Mouse (Mus musculus) midbrain, embryonic 12.5 days (tissue): Measurements from ENCODE around the gene Slc35c1. TPM values are rescaled to one million over a fixed set of nuclear protein-coding genes. Genes with fewer than 3 reads are reported as not detected.

Experiments
- ATAC-seq: fragments of 200-750 bp; cut with Nextera tagmentation; 2 replicates; pipeline ENCODE4 v1.8.0; 2017; ENCODE audit warnings: low read depth, moderate TSS enrichment, moderate library complexity; ENCODE audit not compliant: low FRiP score
- H3K27ac ChIP-seq: fragments of 300-500 bp; sonication (generic); replicated peaks from 2 replicates; pipeline ENCODE4 v1.5.1; 2016; ENCODE audit warnings: mild to moderate bottlenecking
- H3K27me3 ChIP-seq: fragments of 300-500 bp; sonication (generic); 2 replicates; pipeline ENCODE4 v1.6.1; 2016; ENCODE audit warnings: mild to moderate bottlenecking
- H3K36me3 ChIP-seq: fragments of 300-500 bp; sonication (generic); 2 replicates; pipeline ENCODE4 v1.6.1; 2016
- H3K4me1 ChIP-seq: fragments of 300-500 bp; sonication (generic); 2 replicates; pipeline ENCODE4 v1.6.1; 2016
- H3K4me2 ChIP-seq: fragments of 300-500 bp; sonication (generic); replicated peaks from 2 replicates; pipeline ENCODE4 v1.6.1; 2016; ENCODE audit warnings: mild to moderate bottlenecking, moderate library complexity
- H3K4me3 ChIP-seq: fragments of 300-500 bp; sonication (generic); 2 replicates; pipeline ENCODE4 v1.5.1; 2016; ENCODE audit warnings: mild to moderate bottlenecking
- H3K9ac ChIP-seq: fragments of 300-500 bp; sonication (generic); replicated peaks from 2 replicates; pipeline ENCODE4 v1.6.1; 2016; ENCODE audit warnings: mild to moderate bottlenecking, moderate library complexity
- H3K9me3 ChIP-seq: fragments of 300-500 bp; sonication (generic); 2 replicates; pipeline ENCODE4 v1.6.1; 2016; ENCODE audit warnings: mild to moderate bottlenecking
- WGBS: fragments of 180-500 bp; shearing (Covaris S2); methylation state at CpG from one replicate; pipeline ENCODE4 v1.1.7; 2016; 5-methylcytosine and 5-hydroxymethylcytosine counted together
- polyA plus RNA-seq: library from polyadenylated mRNA; unstranded; fragments of >200 nt; fragmentation: Nextera tagmentation; extraction: Ambion mirVana; gene quantifications from 2 replicates; pipeline ENCODE4 v1.2.1, GENCODE M21; 2016

Slc35c1 gene
- polyA plus RNA-seq, 1 experiment from 2014 or later = 9.3 TPM

GRCm38 (mm10) chr2:92471886-92472670 is 11.7 kb upstream of the Slc35c1 start:
- H3K36me3 ChIP-seq = no peaks in the 10 kb centered on the region
- H3K9me3 ChIP-seq = no peaks in the 10 kb centered on the region
- no peaks in the 10 kb centered on the region for H3K4me1 ChIP-seq
- 85% methylated on average over 12 of the region's 12 CpGs for WGBS
- no peak overlapping the region for H3K4me2 ChIP-seq
- ATAC-seq = no peak
- H3K27ac ChIP-seq = no peak overlapping the region
- no peak overlapping the region for H3K9ac ChIP-seq
- H3K4me3 ChIP-seq = no peak overlapping the region
- H3K27me3 ChIP-seq = no peaks in the 10 kb centered on the region

GRCm38 (mm10) chr2:92464690-92465089 is 4.4 kb upstream of the Slc35c1 start:
- Histone ChIP-seq H3K4me3 (no peak overlapping the region), H3K4me2 (no peak overlapping the region), H3K4me1 (peaks cover 5% of the 10 kb centered on the region), H3K9ac (no peak overlapping the region), H3K27ac (no peak overlapping the region), H3K27me3 (peaks cover 30% of the 10 kb centered on the region), H3K9me3 (no peaks in the 10 kb centered on the region), H3K36me3 (no peaks in the 10 kb centered on the region)
- 78% methylated on average over 3 of the region's 3 CpGs for WGBS
- no peak for ATAC-seq

- Histone ChIP-seq H3K36me3 (no peaks in the 10 kb centered on the region), H3K9me3 (no peaks in the 10 kb centered on the region), H3K27ac (no peak overlapping the region), H3K4me1 (peaks cover 31% of the 10 kb centered on the region), H3K4me3 (no peak overlapping the region), H3K27me3 (peaks cover 35% of the 10 kb centered on the region), H3K9ac (no peak overlapping the region), H3K4me2 (no peak overlapping the region)
- no peak for ATAC-seq
- WGBS = 94% methylated on average over 1 of the region's 1 CpGs
Measured at GRCm38 (mm10) chr2:92461215-92461614, 877 bp upstream of the Slc35c1 start.

GRCm38 (mm10) chr2:92459141-92459920 is 1.0 kb downstream of the Slc35c1 start:
- Histone ChIP-seq H3K36me3 (peaks cover 3% of the 10 kb centered on the region; the same call in 1 of the 2 replicates), H3K27ac (0 out of 2 replicates have a peak overlapping the region, but pooled peaks have one; percentile 12), H3K9ac (peak overlapping the region; percentile 63), H3K4me3 (peak overlapping the region; percentile 79), H3K4me1 (peaks cover 31% of the 10 kb centered on the region), H3K9me3 (no peaks in the 10 kb centered on the region), H3K27me3 (peaks cover 35% of the 10 kb centered on the region), H3K4me2 (peak overlapping the region; percentile 96)
- under 1% methylated on average over 55 of the region's 55 CpGs for WGBS
- peak; percentile 87 for ATAC-seq

GRCm38 (mm10) chr2:92458481-92458880 is 1.9 kb downstream of the Slc35c1 start:
- ATAC-seq = no peak
- H3K4me3 ChIP-seq = peak overlapping the region; percentile 79
- peak overlapping the region; percentile 96 for H3K4me2 ChIP-seq
- H3K27ac ChIP-seq = no peak overlapping the region
- H3K27me3 ChIP-seq = peaks cover 35% of the 10 kb centered on the region
- peak overlapping the region; percentile 63 for H3K9ac ChIP-seq
- H3K36me3 ChIP-seq = peaks cover 11% of the 10 kb centered on the region
- WGBS = 66% methylated on average over 13 of the region's 13 CpGs
- no peaks in the 10 kb centered on the region for H3K9me3 ChIP-seq
- H3K4me1 ChIP-seq = peaks cover 31% of the 10 kb centered on the region

- 79% methylated on average over 8 of the region's 8 CpGs for WGBS
- Histone ChIP-seq H3K9ac (0 out of 2 replicates have a peak overlapping the region, but pooled peaks have one; percentile 20), H3K27ac (no peak overlapping the region), H3K9me3 (no peaks in the 10 kb centered on the region), H3K27me3 (peaks cover 27% of the 10 kb centered on the region), H3K4me2 (peak overlapping the region; percentile 5; the same call in 1 of the 2 replicates), H3K4me1 (peaks cover 31% of the 10 kb centered on the region), H3K4me3 (no peak overlapping the region), H3K36me3 (peaks cover 18% of the 10 kb centered on the region)
- no peak for ATAC-seq
Measured at GRCm38 (mm10) chr2:92456970-92457530, 3.3 kb downstream of the Slc35c1 start.

GRCm38 (mm10) chr2:92455704-92456103 is 4.6 kb downstream of the Slc35c1 start:
- no peak overlapping the region for H3K9ac ChIP-seq
- no peaks in the 10 kb centered on the region for H3K9me3 ChIP-seq
- no peak overlapping the region for H3K4me2 ChIP-seq
- no peak for ATAC-seq
- H3K4me3 ChIP-seq = no peak overlapping the region
- H3K36me3 ChIP-seq = peaks cover 18% of the 10 kb centered on the region
- no peak overlapping the region for H3K27ac ChIP-seq
- H3K27me3 ChIP-seq = peaks cover 13% of the 10 kb centered on the region
- H3K4me1 ChIP-seq = peaks cover 31% of the 10 kb centered on the region
- 66% methylated on average over 2 of the region's 3 CpGs for WGBS

GRCm38 (mm10) chr2:92454166-92454565 is 6.2 kb downstream of the Slc35c1 start:
- Histone ChIP-seq H3K4me3 (no peak overlapping the region), H3K27me3 (peaks cover 5% of the 10 kb centered on the region; the same call in 1 of the 2 replicates), H3K9ac (no peak overlapping the region), H3K9me3 (no peaks in the 10 kb centered on the region), H3K36me3 (peaks cover 18% of the 10 kb centered on the region), H3K27ac (no peak overlapping the region), H3K4me1 (peaks cover 26% of the 10 kb centered on the region), H3K4me2 (no peak overlapping the region)
- ATAC-seq = no peak
- WGBS = 90% methylated on average over 11 of the region's 11 CpGs

- no peak overlapping the region for H3K27ac ChIP-seq
- H3K27me3 ChIP-seq = no peaks in the 10 kb centered on the region
- 0 out of 2 replicates have a peak, but pooled peaks cover 2% of the 10 kb centered on the region for H3K4me1 ChIP-seq
- WGBS = 95% methylated on average over 3 of the region's 3 CpGs
- peaks cover 18% of the 10 kb centered on the region for H3K36me3 ChIP-seq
- no peak overlapping the region for H3K4me2 ChIP-seq
- H3K4me3 ChIP-seq = no peak overlapping the region
- no peak for ATAC-seq
- H3K9me3 ChIP-seq = no peaks in the 10 kb centered on the region
- no peak overlapping the region for H3K9ac ChIP-seq
Measured at GRCm38 (mm10) chr2:92451126-92451525, 9.2 kb downstream of the Slc35c1 start.

DNA sequence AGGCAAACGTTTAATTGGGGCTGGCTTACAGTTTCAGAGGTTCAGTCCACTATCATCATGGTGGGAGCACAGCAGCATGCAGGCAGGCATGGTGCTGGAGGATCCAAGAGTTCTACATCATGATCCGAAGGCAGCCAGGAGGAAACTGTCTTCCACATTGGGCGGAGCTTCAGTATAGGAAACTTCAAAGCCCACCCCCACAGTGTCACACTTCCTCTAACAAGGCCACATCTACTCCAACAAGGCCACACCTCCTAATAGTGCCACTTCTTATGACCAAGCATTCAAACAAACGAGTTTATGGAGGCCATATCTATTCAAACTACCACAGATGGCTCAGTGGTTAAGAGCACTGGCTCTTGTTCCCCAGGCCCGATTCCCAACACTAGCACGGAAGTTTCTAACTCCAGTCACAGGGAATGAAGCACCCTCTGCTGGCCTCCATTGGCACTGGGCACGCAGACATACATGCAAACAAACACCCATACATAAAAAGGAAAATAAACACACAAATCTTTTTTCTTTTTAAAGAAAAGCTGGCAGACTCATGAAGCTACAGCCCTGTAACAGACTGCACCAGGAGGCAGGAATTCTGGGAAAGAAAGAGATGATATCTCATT is 13.1 kb downstream of the Slc35c1 start:
- Histone ChIP-seq H3K4me3 (no peak overlapping the region), H3K4me1 (0 out of 2 replicates have a peak, but pooled peaks cover 2% of the 10 kb centered on the region), H3K4me2 (no peak overlapping the region), H3K9ac (no peak overlapping the region), H3K9me3 (no peaks in the 10 kb centered on the region), H3K27ac (no peak overlapping the region), H3K27me3 (no peaks in the 10 kb centered on the region), H3K36me3 (no peaks in the 10 kb centered on the region)
- WGBS = 75% methylated on average over 7 of the region's 7 CpGs
- no peak for ATAC-seq

- 69% methylated on average over 8 of the region's 8 CpGs for WGBS
- no peak for ATAC-seq
- no peak overlapping the region for H3K4me2 ChIP-seq
- H3K27me3 ChIP-seq = no peaks in the 10 kb centered on the region
- H3K4me3 ChIP-seq = no peak overlapping the region
- H3K36me3 ChIP-seq = no peaks in the 10 kb centered on the region
- no peak overlapping the region for H3K27ac ChIP-seq
- H3K9me3 ChIP-seq = no peaks in the 10 kb centered on the region
- H3K9ac ChIP-seq = no peak overlapping the region
- H3K4me1 ChIP-seq = 0 out of 2 replicates have a peak, but pooled peaks cover 2% of the 10 kb centered on the region
Measured at GRCm38 (mm10) chr2:92446656-92447055, 13.7 kb downstream of the Slc35c1 start.
